Mouse (Mus musculus): ENCODE measurements at regions not wholly inside any gene's neighbourhood (a gene's known extent, or its start where the extent isn't known, plus 50 kb on each side); places are given as distances from the start of the nearest gene placed in this dataset.

DNA sequence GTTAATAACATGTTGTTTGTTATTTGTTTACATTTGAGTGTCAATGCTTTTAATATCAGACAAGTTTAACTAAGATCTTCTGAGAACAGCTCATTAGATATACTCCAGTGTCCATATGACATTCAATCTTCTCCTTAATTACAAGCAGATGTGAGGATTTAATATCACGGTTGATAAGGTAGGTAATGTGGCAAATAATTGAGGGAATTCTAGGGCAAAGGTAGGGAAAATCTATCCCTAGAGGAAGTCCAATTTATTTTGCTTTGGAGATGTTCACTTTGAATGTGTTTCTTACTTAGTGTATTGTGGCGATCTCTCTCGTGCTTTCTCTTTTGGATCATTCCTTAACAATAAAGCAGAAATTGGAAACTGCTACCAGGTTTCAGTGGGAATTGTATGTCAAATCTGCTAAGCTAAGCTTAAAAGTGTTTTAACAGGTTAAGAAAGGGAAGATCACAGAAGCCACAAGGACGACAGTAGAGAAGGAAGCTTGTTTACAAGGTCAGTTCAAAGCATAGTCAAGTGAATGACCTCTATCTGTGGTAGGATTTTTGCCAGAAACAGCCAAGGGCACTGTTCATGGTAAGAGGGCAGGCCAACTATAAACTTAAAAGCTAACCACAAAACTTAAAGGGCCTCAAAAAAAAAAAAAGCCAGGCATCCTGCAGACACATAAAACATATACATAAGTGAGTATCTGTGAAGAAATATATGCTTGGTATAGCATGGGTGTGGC lies 282.2 kb upstream of the Xrcc4 start:
- DNase-seq (ENCODE audit: low spot score), result no peak

- no peak for DNase-seq (ENCODE audit: low spot score)
Observed at GRCm38 (mm10) chr13:90370746-90371414, 281.5 kb upstream of the Xrcc4 start.

GRCm38 (mm10) chr13:90364518-90365027 lies 275.2 kb upstream of the Xrcc4 start:
- DNase-seq (ENCODE audit: low spot score), result no peak

DNA sequence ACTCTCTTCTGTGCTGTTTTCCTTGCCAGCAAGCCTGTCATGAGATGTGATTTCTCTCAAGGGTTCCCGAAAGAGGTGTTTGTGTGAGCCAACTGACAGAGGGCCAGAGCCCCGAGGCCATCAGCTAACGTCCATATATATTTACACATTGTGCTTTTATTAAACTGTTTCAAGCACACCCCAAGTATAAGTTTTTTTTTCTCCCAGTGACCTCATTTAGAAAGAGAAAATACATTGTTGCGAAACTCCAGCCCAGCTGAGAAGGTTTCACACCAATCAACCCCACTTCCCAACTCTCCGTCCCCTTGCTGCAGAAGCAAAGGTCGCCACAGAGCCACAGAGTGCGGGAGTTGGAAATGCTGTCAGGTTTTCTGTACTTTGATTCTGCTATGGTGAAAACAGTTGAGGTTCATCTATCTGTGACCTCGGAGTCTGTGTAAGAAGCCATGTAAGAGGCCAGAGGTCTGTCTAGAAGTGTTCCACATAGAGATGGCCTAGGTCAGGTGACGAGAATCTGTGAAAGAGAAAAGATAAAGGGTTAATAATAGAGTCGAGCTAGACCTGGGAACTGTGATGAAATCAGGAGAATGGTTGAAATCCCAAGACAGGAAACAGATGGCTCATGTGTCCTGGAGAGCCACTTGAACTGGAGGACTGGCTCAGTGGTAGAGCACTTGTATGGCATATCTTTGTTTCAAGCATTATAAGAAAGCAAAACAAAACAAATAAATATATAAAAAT lies 270.6 kb upstream of the Xrcc4 start:
- no peak for DNase-seq (ENCODE audit: low spot score)

- no peak for DNase-seq (ENCODE audit: low spot score)
Observed at GRCm38 (mm10) chr13:90358149-90358548, 268.7 kb upstream of the Xrcc4 start.

DNA sequence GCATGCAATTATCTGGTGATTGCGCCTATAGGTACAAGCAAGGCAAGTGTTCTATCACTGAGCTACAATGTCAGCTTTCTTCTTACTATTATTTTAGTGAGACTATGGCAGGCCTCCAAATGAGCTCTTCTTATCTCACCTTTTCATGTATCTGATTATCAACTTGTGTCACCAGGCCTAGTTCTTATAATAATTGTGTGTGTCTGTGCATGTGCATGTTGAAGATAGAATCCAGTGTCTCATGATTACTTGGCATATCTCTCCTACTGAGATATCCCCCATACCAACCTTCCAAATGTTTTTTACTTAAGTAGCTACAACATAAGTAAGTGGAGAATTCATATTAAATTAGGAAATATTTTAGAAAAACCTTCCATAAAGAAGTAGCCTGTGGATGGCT lies 266.2 kb upstream of the Xrcc4 start:
- DNase-seq (ENCODE audit: low spot score), result no peak

DNA sequence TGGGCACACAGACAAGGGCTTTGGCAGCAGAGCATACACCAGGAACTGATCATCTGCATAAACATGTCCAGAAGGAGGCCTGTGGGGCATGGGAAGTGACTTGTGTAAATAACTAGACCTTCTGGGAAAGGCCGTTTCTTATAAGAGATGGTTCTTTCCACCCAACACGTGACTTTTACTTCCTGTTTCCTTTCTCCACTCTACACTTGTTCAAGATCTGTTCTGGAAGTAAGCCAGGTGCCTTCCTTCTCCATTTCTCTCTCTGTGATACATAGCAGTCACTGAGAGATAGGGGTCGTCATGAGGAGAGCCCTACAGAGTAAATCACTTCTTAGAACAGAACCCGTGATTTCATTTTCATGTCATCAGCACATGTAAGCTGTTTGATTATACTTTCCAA lies 253.4 kb upstream of the Xrcc4 start:
- no peak for DNase-seq (ENCODE audit: low spot score)

DNA sequence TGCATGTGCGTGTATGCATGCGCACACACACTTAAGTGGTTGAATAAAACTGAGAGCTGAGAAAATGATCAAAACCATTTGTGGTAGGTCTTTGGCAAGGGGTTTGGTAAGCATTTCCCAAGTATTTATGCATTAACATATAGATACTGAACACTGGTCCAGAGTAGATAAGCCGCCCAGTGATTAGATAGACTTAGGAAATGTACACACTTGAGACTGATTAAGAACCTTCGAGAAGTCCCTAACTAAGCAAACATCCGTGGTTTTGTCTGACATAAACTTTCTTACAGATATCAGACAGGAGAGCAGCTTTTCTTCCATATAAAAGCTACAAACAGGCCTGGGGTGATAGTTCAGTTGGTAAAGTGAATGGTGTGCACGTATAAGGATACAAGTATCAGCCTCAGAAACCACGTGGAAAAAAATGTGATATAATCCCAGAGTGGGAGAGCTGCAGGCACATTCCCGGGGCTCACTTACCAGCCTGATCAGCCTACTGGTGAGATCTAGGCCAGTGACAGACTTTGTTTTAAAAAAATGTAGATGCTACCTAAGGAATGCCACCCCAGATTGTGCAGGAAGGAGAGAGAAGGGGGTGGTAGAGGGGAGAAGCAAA lies 252.3 kb upstream of the Xrcc4 start:
- no peak for DNase-seq (ENCODE audit: low spot score)

- DNase-seq (ENCODE audit: low spot score), result no peak
Observed at GRCm38 (mm10) chr13:90340647-90341160, 251.3 kb upstream of the Xrcc4 start.

- DNase-seq (ENCODE audit: low spot score), result no peak
Observed at GRCm38 (mm10) chr13:90337591-90337990, 248.2 kb upstream of the Xrcc4 start.

GRCm38 (mm10) chr13:90335741-90336037 lies 246.3 kb upstream of the Xrcc4 start:
- DNase-seq (ENCODE audit: low spot score), result no peak

DNA sequence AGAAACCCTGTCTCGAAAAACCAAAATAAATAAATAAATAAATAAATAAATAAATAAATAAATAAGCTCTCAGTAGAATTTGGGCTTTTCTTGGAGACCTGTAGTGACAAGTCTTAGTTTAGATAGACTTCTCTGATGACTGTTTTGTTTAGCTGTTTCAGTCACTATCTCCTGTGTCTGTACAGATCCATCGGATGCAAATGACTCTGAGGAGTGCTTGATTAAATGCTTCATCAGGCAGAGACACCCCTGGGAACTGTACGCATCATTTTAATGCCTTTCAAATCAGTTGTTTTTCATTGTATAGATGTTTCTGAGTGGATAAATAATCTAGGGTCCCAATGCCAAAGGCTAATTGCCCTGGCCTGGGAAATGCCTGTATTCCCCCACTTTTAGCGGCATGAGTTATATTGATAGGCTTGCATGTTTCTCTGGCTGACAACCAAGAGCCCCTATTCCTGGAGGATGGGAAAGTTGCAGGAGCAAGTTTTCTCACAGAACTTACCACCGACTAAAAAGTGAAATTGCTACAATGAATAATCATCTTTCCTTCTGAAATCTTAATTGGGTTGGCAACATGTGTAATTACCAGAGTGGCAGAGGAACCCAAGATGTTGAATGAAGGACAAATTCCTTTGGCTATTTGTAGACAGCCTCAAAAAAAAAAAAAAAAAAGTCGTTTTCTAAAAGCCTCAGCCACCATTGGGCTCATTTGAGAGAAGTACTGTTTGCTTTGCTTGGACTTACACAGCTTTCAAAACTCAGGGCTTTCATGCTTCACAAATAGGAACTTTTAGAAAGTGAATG lies 245.7 kb upstream of the Xrcc4 start:
- no peak for DNase-seq (ENCODE audit: low spot score)

GRCm38 (mm10) chr13:90334286-90334685 lies 244.9 kb upstream of the Xrcc4 start:
- no peak for DNase-seq (ENCODE audit: low spot score)

GRCm38 (mm10) chr13:90325226-90325625 lies 235.8 kb upstream of the Xrcc4 start:
- peak; percentile 6 for DNase-seq (ENCODE audit: low spot score)

GRCm38 (mm10) chr13:90313209-90313978 lies 224.0 kb upstream of the Xrcc4 start:
- DNase-seq (ENCODE audit: low spot score), result no peak

DNA sequence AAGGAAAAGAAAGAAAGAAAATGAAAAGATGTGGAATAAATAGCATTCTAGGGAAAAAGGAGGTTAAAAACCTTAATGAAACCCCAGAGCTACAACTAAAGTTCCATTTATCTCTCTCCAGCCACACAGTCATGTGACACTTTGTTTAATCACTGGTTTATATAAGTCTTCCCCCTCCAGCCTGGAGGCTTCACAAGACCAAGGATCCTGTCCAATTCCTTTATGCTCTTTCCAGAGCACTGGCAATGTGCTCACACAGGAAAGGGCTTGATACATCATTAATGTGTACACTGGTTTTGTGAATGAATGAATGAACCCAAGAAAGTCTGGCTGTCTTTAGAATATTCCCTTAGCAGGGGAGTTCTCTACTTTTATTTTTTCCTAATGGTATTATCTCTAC lies 221.1 kb upstream of the Xrcc4 start:
- DNase-seq (ENCODE audit: low spot score), result no peak

GRCm38 (mm10) chr13:90300481-90300880 lies 211.1 kb upstream of the Xrcc4 start:
- no peak for DNase-seq (ENCODE audit: low spot score)

- DNase-seq (ENCODE audit: low spot score), result no peak
Observed at GRCm38 (mm10) chr13:90294648-90295007, 205.2 kb upstream of the Xrcc4 start.

DNA sequence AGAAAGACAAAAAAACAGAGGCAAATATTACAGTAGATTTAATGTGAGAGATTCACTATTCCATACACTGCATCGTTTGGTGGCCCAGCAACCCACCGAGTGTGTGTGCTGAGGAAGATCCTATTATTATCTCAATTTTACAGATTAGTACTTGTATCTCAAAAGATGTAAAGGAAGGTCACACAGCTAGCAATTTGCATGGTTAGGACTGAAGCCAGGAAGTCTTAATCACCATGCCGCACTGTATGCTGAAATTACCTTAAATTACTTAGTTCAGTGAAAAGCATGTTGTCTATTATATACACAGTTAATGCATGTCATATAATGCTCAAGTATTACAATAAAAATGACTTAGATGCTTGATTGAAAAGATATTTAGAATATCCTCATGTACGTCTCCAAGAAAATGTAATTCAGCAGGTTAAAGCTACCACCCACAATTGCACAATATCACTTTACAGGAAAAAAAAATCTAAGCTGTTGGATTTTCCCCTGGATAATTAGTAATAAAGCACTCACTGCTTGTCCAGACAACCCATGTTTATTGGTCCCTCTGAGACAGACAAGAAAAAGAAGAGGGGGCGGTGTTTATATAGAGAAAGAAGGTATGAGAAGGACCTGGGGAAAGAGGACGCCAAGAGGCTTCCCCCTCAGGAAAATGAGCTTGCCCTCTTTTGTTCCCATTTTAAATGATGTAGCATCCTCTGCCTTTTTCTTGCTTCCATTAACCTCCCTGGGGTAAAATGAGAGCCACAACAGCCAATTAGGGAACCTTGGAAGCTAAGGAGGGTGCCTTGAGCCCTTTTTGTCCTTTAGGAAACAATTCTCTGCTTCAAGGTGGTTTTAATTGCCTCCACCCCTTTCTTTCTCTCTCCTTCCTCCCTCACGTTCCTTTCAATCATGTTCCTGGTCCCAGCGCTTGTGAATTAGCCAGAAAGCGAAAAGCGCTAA lies 204.6 kb upstream of the Xrcc4 start:
- DNase-seq (ENCODE audit: low spot score), result no peak

DNA sequence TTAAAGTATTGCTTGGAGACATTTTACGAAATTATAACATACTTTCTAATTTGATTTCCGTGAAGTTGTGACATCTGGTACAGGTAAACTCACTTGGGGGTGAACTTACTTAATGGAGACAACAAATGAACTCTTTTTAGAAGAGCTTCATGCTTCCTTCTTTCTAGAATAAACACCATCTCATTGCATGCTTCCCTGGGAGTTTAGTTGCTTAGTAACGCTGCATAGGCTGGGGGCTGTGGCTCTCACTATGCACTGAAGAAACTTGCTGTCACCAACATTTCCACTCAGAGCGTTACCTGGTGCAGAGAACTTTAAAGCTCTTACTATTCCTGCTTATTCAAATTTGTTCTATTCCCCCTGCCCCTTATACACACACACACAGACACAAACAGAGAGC lies 203.5 kb upstream of the Xrcc4 start:
- no peak for DNase-seq (ENCODE audit: low spot score)
